Mouse (Mus musculus) neural tube, embryonic 11.5 days (tissue): ENCODE measurements around the gene Pkd1l1. TPM values are rescaled to one million over a fixed set of nuclear protein-coding genes. Genes with fewer than 3 reads are reported as not detected.
A peak's percentile ranks its signal among the peaks of the same experiment; 100 is the strongest.

ENCODE experiments used
- ATAC-seq: fragments of 200-750 bp; cut with Nextera tagmentation; 2 replicates; pipeline ENCODE4 v1.8.0; 2017; ENCODE audit warnings: moderate number of reproducible peaks, mild to moderate bottlenecking, moderate TSS enrichment, moderate library complexity; ENCODE audit not compliant: insufficient read depth, low FRiP score, low TSS enrichment
- DNase-seq: peaks from one replicate; pipeline ENCODE4 v3.0.0-alpha.2; 2015; ENCODE audit warnings: low spot score
- H3K27ac ChIP-seq: fragments of 300-500 bp; sonication (generic); 2 replicates; pipeline ENCODE4 v1.5.1; 2014; ENCODE audit warnings: low read depth, mild to moderate bottlenecking, low read length
- H3K27me3 ChIP-seq: fragments of 300-500 bp; sonication (generic); 2 replicates; pipeline ENCODE4 v1.6.1; 2014; ENCODE audit warnings: mild to moderate bottlenecking, low read length, mixed read lengths; ENCODE audit not compliant: control insufficient read depth, insufficient read depth
- H3K36me3 ChIP-seq: fragments of 300-500 bp; sonication (generic); 2 replicates; pipeline ENCODE4 v1.6.1; 2014; ENCODE audit warnings: mild to moderate bottlenecking, low read length, moderate library complexity, mixed read lengths; ENCODE audit not compliant: control insufficient read depth, insufficient read depth
- H3K4me1 ChIP-seq: fragments of 300-500 bp; sonication (generic); 2 replicates; pipeline ENCODE4 v1.6.1; 2014; ENCODE audit warnings: low read length, mixed read lengths; ENCODE audit not compliant: control insufficient read depth, insufficient read depth
- H3K4me2 ChIP-seq: fragments of 300-500 bp; sonication (generic); 2 replicates; pipeline ENCODE4 v1.6.1; 2014; ENCODE audit warnings: low read depth, mild to moderate bottlenecking, moderate library complexity
- H3K4me3 ChIP-seq: fragments of 300-500 bp; sonication (generic); 2 replicates; pipeline ENCODE4 v1.5.1; 2014; ENCODE audit warnings: low read depth, low read length
- H3K9ac ChIP-seq: fragments of 300-500 bp; sonication (generic); 2 replicates; pipeline ENCODE4 v1.6.1; 2014; ENCODE audit warnings: mild to moderate bottlenecking, low read length
- H3K9me3 ChIP-seq: fragments of 300-500 bp; sonication (generic); 2 replicates; pipeline ENCODE4 v1.6.1; 2016; ENCODE audit warnings: low read length; ENCODE audit not compliant: control insufficient read depth
- WGBS: fragments of 180-500 bp; shearing (Covaris S2); extraction: QIAGEN DNeasy Blood & Tissue Kit; methylation state at CpG from one replicate; pipeline ENCODE4 v1.1.7; 2014; 5-methylcytosine and 5-hydroxymethylcytosine counted together
- polyA plus RNA-seq: library from polyadenylated mRNA; unstranded; fragments of >200 nt; fragmentation: Nextera tagmentation; extraction: Ambion mirVana; gene quantifications from 2 replicates; pipeline ENCODE4 v1.2.1, GENCODE M21; 2014

The Pkd1l1 gene
- 0.25 and 0.27 TPM in 2 replicates for polyA plus RNA-seq

- no peak for DNase-seq
- no peak within 1 kb of the TSS for H3K9ac ChIP-seq
- no peaks in the 10 kb centered on the region for H3K9me3 ChIP-seq
- 64% methylated on average over 3 of the region's 3 CpGs for WGBS
- H3K36me3 ChIP-seq: no peaks in the 10 kb centered on the region
- H3K27ac ChIP-seq: no peak within 1 kb of the TSS
- no peaks in the 10 kb centered on the region for H3K4me1 ChIP-seq
- no peaks in the 10 kb centered on the region for H3K27me3 ChIP-seq
- no peak within 1 kb of the TSS for H3K4me2 ChIP-seq
- no peak for ATAC-seq
- no peak within 1 kb of the TSS for H3K4me3 ChIP-seq
Measured at GRCm38 (mm10) chr11:8973166-8973565, at the start of gene Pkd1l1. Gene Pkd1l1, minus strand, starts transcription at chr11:8973266.

GRCm38 (mm10) chr11:9020207-9020606 is 47.1 kb upstream of the Pkd1l1 start:
- no peak for DNase-seq
- Histone ChIP-seq H3K36me3 (no peaks in the 10 kb centered on the region), H3K4me3 (no peak overlapping the region), H3K27ac (no peak overlapping the region), H3K4me2 (no peak overlapping the region), H3K27me3 (no peaks in the 10 kb centered on the region), H3K9ac (no peak overlapping the region), H3K9me3 (no peaks in the 10 kb centered on the region), H3K4me1 (no peaks in the 10 kb centered on the region)
- WGBS: 92% methylated on average over 5 of the region's 5 CpGs
- no peak for ATAC-seq

DNA sequence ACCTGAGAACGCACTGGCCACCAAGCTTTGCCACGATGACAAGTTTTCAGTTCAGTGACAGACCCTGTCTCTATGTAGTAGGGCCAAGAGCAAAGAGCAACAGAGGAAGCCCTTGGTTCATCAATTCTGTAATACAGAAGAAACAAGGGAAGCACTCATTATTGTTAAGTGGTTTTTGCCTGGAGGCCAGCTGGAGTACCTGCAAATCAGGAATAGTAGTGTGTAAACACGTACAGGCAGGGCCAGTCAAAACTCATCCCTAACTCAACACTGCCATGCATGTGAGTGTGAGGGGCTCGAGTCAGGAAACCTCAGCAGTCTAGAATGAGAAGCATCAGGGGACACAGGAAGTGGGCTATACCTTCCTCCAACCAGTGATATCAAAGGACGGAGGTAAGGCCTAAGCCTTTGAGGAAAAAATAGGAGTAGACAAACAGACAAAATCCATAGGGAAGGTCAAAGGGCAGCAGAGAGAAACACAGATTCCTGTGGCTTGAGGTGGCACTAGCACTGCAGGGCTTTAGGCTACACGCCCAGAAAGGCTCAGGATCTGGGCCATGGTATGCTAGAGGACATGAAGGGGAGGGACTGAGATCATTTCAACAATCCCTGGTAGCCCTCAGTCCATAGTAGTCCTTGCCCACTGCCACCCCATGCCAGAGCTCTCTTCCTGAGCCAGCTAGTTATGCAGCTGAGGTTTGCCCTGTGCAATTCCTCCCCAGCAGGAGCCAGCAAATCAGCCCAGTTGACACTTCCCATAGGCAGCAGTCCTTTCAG is 45.6 kb upstream of the Pkd1l1 start:
- H3K27ac ChIP-seq: no peak overlapping the region
- no peaks in the 10 kb centered on the region for H3K27me3 ChIP-seq
- H3K9me3 ChIP-seq: no peaks in the 10 kb centered on the region
- 82% methylated on average over 6 of the region's 6 CpGs for WGBS
- no peaks in the 10 kb centered on the region for H3K36me3 ChIP-seq
- H3K9ac ChIP-seq: no peak overlapping the region
- H3K4me3 ChIP-seq: no peak overlapping the region
- no peak overlapping the region for H3K4me2 ChIP-seq
- H3K4me1 ChIP-seq: no peaks in the 10 kb centered on the region
- DNase-seq: no peak
- ATAC-seq: no peak

- 37% methylated on average over 3 of the region's 3 CpGs for WGBS
- no peak overlapping the region for H3K4me3 ChIP-seq
- no peak overlapping the region for H3K27ac ChIP-seq
- peaks cover 4% of the 10 kb centered on the region for H3K4me1 ChIP-seq
- no peaks in the 10 kb centered on the region for H3K9me3 ChIP-seq
- no peaks in the 10 kb centered on the region for H3K36me3 ChIP-seq
- DNase-seq: no peak
- ATAC-seq: no peak
- no peaks in the 10 kb centered on the region for H3K27me3 ChIP-seq
- H3K9ac ChIP-seq: no peak overlapping the region
- H3K4me2 ChIP-seq: no peak overlapping the region
Measured at GRCm38 (mm10) chr11:9014740-9015139, 41.7 kb upstream of the Pkd1l1 start.

DNA sequence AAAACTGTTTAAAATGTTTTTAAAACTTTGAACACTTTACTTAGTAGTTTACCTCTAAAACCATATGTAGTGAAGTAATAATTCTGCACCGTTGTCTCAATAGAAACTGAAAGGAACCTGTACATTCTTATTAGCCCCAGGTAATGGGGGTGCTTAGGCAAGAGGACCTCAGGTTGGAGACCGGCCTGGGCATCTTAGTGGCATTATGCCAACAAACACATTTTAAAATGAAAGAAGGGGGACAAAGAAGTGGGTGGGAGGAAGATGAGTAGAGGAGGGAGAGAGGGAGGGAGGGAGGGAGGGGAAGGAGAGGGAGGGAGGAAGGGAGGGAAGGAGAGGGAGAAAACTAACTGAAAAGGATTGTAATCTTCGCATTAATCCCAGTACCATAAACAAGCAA is 38.3 kb upstream of the Pkd1l1 start:
- peak overlapping the region; percentile 80; the same call in 1 of the 2 replicates for H3K27ac ChIP-seq
- WGBS: 3% methylated on average over 3 of the region's 3 CpGs
- no peak for DNase-seq

GRCm38 (mm10) chr11:9010853-9011339 is 37.8 kb upstream of the Pkd1l1 start, which contains the start of gene Hus1:
Gene Hus1, minus strand, starts transcription at chr11:9011191.
- peaks cover 5% of the 10 kb centered on the region for H3K4me1 ChIP-seq
- DNase-seq: peak; percentile 88
- no peaks in the 10 kb centered on the region for H3K36me3 ChIP-seq
- peak; percentile 95 for ATAC-seq
- peak within 1 kb of the TSS; percentile 80 for H3K27ac ChIP-seq
- no peaks in the 10 kb centered on the region for H3K9me3 ChIP-seq
- no peaks in the 10 kb centered on the region for H3K27me3 ChIP-seq
- H3K4me3 ChIP-seq: peak within 1 kb of the TSS; percentile 68
- H3K9ac ChIP-seq: peak within 1 kb of the TSS; percentile 88
- under 1% methylated on average over 43 of the region's 43 CpGs for WGBS
- H3K4me2 ChIP-seq: peak within 1 kb of the TSS; percentile 81

More for the DNA sequence above, 38.3 kb upstream of the Pkd1l1 start:
- Histone ChIP-seq H3K27me3 (no peaks in the 10 kb centered on the region), H3K4me2 (peak overlapping the region; percentile 81), H3K4me1 (peaks cover 5% of the 10 kb centered on the region), H3K9me3 (no peaks in the 10 kb centered on the region), H3K36me3 (no peaks in the 10 kb centered on the region), H3K9ac (peak overlapping the region; percentile 88), H3K4me3 (peak overlapping the region; percentile 68)
- peak; percentile 25 for ATAC-seq

GRCm38 (mm10) chr11:9010416-9010815 is 37.4 kb upstream of the Pkd1l1 start:
- H3K4me2 ChIP-seq: peak overlapping the region; percentile 81
- WGBS: 0% methylated on average over 7 of the region's 7 CpGs
- DNase-seq: peak; percentile 53

GRCm38 (mm10) chr11:9008761-9009160 is 35.7 kb upstream of the Pkd1l1 start:
- DNase-seq (no peak), ATAC-seq (no peak)
- H3K27me3 ChIP-seq: no peaks in the 10 kb centered on the region
- no peak overlapping the region for H3K4me2 ChIP-seq
- H3K27ac ChIP-seq: no peak overlapping the region
- WGBS: 97% methylated on average over 5 of the region's 5 CpGs
- H3K4me1 ChIP-seq: peaks cover 5% of the 10 kb centered on the region
- no peaks in the 10 kb centered on the region for H3K9me3 ChIP-seq
- no peaks in the 10 kb centered on the region for H3K36me3 ChIP-seq
- H3K4me3 ChIP-seq: no peak overlapping the region
- H3K9ac ChIP-seq: no peak overlapping the region

More at GRCm38 (mm10) chr11:9010416-9010815, 37.4 kb upstream of the Pkd1l1 start:
- H3K36me3 ChIP-seq: no peaks in the 10 kb centered on the region
- ATAC-seq: peak; percentile 51
- no peaks in the 10 kb centered on the region for H3K27me3 ChIP-seq
- peak overlapping the region; percentile 80; the same call in 1 of the 2 replicates for H3K27ac ChIP-seq
- no peaks in the 10 kb centered on the region for H3K9me3 ChIP-seq
- peak overlapping the region; percentile 88 for H3K9ac ChIP-seq
- peaks cover 5% of the 10 kb centered on the region for H3K4me1 ChIP-seq
- H3K4me3 ChIP-seq: peak overlapping the region; percentile 68

DNA sequence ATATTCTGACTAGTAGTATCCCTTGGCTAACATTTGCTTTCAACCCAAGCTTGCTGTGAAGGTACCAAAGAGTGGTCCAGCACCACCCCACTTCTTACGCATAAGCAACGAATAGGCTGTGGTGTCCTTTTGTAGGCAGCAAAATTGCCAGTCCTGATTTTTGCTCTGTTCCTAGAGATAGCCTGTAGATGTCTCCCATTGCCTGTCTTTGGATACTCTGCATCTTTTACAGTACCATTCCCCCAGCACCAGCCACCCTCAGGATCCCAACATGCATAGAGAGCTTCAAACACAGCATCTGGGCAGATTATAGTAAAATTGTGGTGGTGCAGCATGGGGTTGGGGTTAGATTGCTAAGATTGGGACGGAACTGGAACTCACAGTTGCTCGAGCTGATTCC is 15.0 kb upstream of the Pkd1l1 start:
- Histone ChIP-seq H3K4me2 (no peak overlapping the region), H3K9ac (no peak overlapping the region), H3K27ac (no peak overlapping the region), H3K9me3 (no peaks in the 10 kb centered on the region), H3K4me1 (no peaks in the 10 kb centered on the region), H3K27me3 (no peaks in the 10 kb centered on the region), H3K36me3 (no peaks in the 10 kb centered on the region; the same call in 1 of the 2 replicates), H3K4me3 (no peak overlapping the region)
- ATAC-seq: no peak
- WGBS: 77% methylated on average over 4 of the region's 4 CpGs
- DNase-seq: no peak
